Mouse (Mus musculus): ENCODE measurements at regions not wholly inside any gene's neighbourhood (a gene's known extent, or its start where the extent isn't known, plus 50 kb on each side); places are given as distances from the start of the nearest gene placed in this dataset.

DNA sequence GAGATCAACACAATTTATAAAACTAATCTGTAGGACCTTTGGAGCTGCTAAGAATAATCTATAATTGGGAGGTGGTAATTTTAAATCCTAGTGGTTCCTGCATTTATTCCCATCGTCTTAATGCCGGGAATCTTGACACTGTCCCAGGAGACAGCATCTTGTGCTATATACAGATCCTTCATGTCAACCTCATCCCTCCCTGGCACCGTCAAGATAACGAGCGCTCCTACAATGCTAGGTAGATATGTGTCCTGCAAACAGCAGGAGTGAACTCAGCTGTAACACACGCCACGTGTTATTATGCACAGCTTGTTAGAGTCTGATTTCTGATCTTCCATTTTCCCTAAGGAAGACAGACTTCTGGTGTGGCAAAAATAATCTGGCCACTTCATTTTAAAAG, 237.0 kb upstream of the Cnr1 start:
- DNase-seq (ENCODE audit: low read depth, low spot score): no peak

DNA sequence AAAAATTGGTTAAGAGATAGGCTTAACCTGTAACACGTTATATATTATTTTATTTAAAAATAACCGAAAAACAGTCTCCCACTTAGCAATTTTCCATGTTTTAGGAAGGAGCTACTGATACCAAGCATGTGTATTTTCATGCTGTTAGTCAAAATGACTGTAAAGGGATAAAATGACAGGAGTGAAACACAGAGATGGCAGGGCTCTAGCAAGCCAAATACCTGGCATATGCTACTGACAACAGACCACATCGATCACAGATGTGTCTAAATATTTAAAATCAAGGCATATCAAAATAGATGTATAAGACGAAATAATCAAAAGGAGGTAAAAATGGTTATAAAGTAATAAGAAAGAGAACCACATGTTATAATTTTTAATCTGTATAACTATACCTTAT, 231.0 kb upstream of the Cnr1 start:
- DNase-seq (ENCODE audit: low read depth, low spot score): no peak

DNA sequence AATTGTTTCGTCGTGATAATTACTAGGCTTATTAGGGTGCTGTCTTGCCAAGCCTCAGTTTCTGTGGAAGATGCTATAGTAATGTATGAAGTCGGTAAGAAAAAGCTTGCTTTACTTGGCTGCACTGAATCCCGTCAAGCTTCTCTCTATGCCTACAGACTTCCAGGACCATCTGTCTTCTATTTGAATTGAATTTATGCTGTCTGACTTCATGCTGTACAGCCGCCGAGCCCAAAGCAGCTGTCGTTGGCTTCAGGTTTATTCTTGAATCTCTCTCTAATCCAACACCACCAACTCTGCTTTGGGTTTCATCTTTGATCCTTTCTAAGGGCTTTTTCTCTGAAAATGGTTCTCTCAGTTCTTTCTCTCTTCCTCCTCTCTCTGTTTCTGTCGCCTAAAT, 227.4 kb upstream of the Cnr1 start:
- no peak for DNase-seq (ENCODE audit: low read depth, low spot score)

DNA sequence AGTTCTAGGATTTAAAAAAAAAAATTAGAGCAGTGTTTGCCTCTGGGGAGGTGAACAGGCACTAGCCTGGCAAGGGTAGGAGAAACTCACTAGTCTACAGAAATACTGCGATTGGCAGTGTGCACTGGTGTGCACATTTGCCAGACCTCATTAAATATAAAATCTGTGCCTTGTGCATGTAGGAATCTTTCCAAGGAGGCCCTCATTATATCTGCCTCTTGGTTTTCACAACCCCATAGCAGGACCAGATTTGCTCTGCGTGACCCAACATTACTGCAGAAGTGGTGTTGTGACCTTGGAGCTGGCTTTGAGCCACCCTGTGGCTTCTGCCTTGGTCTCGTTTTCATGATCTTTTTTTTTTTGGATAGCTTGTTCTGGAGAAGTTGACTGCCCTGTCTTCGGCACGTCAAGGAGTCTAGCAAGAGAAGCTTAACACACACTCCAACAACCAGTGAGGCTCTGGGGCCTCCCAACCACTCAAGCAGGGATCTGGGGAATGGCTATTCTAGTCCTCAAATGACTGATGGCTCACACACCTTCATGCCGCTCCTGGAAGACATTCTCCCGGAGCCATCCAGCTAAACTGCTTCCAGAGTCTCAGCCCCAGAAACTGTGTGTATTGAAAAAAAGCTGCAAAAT, 222.2 kb upstream of the Cnr1 start:
- DNase-seq (ENCODE audit: low read depth, low spot score): no peak

DNA sequence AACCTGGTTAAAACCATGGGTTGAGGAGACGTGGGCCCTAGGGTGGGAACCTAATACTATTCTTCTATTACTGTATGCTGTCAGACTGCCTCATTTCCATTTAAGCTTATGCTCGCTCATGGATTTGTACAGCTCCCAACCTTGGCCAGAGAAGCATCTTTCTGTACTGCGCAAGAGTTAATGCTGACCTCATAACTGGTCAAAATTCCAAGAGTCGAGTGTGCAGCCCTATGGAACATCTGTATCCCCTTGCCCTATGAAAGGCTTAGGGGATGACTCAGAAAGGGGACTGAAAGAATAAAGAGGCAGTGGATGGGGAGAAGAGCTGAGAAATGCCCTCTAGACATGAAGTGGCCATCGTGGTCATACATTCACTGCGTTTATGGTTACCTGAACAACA, 218.7 kb upstream of the Cnr1 start:
- DNase-seq (ENCODE audit: low read depth, low spot score): no peak

DNA sequence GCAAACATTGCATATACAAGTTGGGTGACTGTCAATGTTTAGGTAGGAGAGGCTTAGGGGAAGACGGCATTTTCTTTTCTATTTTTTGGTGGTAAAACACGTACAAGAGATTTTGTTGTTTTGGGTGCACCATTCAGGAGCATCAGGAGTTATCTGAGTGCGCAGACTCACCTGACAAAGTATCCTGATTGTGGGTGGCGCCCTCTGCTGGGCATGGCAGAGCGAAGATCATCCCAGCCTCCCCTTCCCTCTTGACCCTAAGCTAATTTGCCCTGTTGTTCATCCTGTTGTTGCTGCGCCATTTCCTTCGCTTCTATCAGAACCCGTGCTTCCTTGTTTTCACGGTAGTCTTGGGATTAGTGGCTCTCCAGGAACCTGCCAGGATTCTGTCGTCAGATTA, 217.6 kb upstream of the Cnr1 start:
- no peak for DNase-seq (ENCODE audit: low read depth, low spot score)

DNA sequence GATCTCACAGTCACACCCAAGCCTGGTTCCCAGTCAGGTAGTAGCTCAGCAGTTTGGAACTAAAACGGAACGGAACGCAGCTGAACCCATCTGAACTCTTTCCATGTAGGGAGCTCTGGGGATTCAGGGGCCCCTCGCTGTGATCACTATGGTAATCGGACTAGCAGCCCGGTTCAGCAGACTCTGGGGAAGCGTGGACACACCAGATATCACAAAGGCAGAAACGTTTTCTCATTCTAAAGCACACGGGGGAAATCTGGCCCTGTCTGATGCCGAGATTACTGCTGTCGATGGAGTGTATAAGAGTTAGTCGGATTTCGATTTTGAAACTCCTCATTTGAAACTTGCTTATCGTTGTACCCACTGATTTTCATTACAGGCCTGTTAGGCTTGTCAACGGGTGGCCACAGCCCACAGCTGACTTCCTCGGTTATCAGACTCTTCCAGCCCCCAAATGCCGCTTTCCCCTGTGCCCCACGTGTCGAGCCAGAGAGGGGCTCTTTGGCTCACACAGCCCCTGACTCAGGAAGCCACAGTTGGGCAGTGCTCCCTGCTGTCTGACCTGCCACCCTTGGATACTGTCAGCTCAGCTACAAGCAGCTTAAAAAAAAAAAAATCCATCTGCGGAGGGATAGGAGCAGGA, 207.8 kb upstream of the Cnr1 start:
- no peak for DNase-seq (ENCODE audit: low read depth, low spot score)

DNA sequence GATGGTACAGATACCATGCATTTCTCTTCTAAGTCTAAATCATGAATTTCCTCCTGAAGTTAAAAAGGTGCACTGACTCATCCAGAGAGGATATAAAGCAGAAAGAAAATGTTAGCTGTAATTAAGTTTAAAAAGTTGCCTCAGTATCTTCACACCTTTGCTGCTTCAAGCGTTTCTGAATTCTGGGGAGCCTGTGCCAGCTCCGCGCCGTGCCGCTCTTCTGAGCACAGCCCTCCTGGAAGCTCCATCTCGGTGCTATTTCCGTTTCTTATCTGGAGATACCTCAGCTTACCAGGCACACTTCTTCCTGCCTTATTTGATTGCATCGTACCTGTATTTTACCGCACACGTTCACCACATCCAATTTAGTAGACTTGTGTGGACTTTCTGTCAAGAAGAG, 203.4 kb upstream of the Cnr1 start:
- no peak for DNase-seq (ENCODE audit: low read depth, low spot score)

DNA sequence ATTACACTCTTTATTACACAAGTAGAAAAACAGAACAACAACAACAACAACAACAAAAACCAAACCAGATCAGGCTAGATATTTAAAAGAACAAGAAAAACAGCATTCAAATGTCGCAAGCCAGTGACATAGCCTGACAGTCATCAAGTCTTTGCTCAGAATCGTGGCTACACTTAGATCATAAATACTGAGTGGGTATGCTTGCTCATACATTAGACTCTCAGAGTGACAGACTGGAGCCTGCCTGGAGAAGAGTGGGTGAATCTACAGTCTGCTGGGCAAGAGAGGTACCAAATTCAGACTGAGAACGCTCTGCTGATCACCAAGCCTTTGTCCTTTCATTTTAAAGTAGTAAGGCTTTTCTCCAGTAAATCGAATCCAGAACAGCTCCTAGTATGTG, 202.4 kb upstream of the Cnr1 start:
- no peak for DNase-seq (ENCODE audit: low read depth, low spot score)

DNA sequence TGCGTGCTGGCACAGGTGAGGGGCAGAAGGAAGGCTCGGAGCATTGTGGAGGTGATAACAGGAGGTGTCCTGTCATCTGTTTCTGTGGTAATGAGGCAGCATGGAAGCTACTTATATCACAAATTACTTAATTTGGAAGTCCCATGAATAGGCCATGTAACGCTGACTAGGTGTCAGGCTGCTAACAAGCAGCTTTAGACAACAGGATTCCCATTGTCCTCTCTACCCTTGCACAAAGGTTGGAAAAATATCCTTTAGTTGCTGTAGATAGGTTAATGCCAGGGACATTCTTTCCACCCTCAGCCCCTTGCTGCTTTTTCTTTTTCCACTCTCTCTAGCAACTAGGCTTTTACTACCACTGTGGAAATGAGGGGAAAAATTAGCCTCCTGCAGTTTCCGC, 192.6 kb upstream of the Cnr1 start:
- DNase-seq (ENCODE audit: low read depth, low spot score): no peak

DNA sequence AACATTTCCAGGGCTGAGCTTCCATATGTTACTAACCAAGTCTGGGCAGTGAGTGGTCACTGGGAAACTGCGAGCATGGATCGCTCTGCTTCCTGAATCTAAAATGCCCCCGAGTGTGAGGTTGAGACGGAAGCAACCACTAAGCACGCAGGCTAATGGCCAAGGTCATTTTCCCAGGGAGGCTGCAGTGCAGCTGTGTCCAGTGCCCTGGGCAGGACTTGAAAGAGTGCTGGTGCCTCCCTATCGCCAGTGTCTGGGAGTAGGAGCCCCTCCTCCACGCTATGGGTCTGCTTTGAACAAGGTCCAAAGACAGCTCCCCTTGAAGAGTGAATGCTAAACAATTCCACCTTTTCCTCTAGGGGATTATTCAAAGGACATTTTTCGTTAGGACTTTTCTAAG, 189.5 kb upstream of the Cnr1 start:
- no peak for DNase-seq (ENCODE audit: low read depth, low spot score)

DNA sequence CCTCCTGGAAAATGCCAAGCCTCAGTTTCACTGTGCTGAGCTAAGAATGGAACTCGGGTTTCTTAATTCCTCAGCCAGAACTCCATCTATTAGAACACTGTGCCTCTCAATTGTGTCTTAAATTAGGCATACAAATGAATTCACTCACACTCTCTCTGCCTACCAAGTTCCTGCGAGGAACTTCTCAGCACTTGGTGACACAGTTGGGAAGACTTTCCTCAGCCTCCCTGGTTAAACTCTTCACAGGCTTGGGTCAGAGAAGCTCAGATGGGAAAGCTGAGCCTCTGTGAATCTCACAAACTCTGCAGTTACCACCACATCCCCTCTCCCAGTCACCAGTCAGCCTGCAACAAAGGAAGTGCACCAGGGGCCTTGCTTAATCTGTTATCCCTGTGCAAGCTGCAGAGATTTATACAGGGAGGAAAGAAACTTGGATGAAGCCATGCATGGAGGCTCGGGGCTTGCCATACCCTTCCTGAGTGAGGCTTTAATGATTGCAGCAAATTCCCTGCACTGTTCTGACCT, 188.9 kb upstream of the Cnr1 start:
- no peak for DNase-seq (ENCODE audit: low read depth, low spot score)

DNA sequence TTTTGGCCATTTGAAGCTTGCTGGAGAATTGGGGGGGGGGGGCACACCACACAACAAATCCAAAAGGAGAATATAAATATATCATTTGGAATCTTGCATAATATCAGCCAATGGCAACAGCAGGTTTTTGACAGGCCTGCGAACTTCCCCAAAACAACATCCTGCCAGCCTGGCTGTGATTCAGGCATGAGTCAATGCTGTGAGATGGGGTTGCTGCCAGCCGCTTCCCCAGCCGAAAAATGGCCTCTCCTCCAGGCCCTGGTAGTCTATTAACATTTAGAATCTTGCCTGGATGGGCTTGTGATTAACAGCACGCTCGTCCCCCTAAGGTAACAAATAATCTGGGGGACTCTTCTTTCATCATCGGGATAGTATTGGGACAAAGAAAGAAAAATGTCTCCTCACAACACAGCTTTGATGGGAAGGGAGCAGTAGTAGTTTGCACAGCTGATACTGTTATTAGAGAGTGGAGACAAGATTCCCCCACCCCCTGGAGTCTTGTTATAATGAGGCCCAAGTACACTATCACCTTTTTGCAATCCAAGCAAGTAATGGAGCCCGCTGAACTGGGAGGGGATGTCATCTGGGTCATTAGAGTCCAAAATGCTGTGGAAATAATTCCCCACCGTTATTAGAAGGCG, 188.2 kb upstream of the Cnr1 start:
- peak; percentile 11 for DNase-seq (ENCODE audit: low read depth, low spot score)

DNA sequence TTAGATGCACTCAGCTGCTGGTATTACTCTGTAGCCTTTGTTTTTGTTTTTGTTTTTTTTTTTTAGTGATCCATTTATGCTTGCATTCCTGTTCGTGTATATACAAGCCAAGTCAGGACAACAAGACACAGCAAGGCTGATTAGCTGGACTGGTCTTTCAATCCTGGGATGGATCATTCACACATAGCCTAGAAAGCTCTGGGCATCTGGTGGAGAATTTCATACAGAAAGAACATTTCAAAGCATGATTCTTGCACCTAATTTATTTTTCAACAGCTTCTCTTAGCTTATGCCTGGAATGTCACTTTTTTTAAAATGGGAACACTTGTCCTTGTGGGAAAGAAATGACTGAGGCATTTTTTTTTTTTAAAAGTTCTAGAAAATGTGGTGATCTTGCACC, 187.1 kb upstream of the Cnr1 start:
- no peak for DNase-seq (ENCODE audit: low read depth, low spot score)

DNA sequence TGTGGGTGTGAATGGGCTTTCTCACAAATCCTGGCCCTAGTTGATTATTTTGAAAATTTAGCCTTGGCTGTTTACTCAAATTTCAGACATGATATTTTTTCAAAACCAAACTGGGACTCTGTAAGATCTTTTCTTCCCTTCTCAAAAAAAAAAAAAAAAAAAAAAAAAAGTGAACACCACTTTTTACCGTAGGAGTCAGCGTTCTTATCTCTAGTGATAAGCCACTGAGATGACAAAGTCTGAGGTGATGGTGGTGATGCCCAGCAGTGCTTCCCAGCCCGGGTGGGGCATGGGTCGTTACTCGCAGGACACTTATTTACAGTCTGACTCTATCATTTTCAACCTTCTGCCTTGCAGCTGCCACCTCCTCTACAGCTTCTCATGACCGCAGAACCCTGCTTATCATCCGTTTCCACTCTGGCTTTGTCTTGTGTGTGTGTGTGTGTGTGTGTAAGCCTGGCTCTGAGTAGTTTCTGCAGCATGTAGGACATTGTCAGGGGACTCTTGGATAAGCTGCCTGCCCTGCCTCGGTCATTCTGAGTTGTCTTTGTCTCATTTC, 186.5 kb upstream of the Cnr1 start:
- DNase-seq (ENCODE audit: low read depth, low spot score): no peak

DNA sequence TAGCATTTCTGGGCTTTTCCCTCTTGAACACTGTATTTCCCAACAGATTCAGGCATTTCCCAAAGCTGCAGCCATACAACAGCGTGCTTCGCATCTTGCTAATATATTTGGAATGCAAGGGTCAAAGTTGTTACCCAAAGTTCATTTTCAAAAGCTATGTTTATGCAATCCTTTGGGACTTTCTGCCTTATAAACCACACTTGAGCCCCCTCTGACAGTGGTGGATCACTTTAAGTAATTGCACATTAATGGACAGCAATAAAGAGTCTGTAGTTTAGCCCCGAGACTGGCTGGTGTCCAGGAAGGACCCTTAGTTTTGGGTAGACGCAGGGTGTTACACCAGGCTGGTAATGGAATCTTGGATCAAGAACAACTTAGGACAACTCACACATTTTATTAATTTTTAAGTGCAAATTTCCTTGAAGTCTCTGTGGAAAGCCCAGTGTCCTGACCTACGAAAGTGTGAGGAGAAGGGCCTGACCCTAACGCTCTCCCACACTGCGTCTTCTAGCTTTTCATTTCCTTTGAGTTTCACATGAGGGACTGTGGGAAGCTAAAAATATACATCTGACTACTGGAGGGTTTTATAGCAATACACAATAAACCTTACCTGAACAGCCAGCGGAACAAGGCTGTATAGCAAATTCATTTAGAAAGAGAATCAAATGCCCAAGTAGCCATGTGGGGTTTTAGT, 185.0 kb upstream of the Cnr1 start:
- no peak for DNase-seq (ENCODE audit: low read depth, low spot score)

DNA sequence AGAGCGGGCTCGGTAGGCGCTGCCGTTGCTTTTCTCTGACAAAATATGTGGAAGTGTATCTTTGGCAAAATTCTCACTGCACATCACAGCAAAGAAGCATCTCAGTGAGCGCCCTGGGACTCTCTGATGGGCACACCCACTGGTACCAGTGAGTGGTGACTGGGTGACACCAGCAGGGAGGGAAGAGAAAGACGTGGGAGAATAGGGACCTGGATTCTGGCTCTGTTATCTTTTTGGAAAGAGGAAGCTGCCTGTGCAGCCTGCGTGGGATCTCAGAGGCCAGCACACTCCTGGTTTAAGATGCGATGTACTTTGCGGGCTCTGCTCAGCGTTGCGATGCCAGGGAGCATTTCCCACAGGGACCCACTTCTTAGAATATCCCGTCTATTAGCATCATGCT, 183.4 kb upstream of the Cnr1 start:
- DNase-seq (ENCODE audit: low read depth, low spot score): no peak

DNA sequence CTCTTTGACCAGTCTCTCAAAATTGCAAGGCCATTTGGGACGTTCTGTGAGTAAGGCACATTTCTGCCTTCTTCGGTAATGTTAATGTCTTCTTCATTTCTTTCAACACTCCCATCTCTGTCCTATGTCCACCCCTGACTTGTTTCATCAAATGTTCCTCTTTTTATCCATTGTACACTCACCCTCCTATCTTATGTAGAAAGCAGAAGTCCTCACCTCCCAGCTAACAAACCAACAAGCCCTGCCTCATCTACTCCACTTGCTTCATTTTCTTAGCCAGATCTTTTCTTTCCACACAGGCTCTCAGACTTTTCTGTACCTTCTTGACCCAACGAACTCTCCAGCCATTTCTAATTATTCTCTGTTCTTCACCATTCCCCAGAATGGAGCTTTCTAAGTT, 179.2 kb upstream of the Cnr1 start:
- no peak for DNase-seq (ENCODE audit: low read depth, low spot score)

DNA sequence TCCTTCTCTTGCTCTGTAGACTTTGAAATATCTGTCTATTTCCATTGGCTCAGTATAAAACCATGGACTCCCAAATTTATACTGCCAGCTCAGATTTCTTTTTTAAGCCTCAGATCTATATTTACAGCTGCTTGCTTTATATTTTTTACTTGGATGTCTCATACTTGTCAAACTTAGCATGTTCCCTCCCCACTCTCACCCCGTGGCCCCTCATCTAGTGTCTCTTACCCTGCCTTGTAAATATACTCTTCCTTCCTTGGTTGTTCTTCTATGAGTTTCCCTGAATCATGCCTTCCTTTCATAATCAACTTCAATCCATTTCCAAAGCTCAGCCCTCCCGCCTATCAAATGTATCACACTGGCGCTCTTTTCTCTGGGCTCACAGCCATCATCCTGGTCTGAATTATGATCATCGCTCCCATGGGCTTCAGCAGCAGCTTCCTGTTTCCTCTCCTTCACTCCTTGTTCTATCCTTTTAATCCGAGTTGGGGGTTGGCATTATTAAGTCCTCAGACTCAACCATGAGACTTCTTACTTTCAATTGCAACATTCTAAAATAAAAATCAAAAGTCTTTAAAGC, 177.0 kb upstream of the Cnr1 start:
- DNase-seq (ENCODE audit: low read depth, low spot score): peak; percentile 47

DNA sequence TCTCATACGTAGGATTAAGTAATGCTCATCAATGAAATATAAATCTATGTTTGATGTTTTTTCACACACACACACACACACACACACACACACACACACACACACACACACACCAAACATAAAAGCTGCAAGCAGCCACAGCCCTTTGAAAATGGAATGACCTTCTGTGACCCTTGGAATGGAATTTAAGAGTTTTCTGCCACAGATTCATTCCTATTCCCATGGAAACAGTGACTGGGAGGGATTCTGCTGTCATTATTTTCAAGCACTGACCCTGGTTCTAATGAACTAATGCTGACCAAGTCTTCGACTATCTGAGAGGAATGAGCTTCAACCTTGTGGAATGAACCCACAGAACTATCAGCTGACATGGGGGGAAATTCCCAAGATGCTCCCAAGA, 156.7 kb upstream of the Cnr1 start:
- DNase-seq (ENCODE audit: low read depth, low spot score): no peak

DNA sequence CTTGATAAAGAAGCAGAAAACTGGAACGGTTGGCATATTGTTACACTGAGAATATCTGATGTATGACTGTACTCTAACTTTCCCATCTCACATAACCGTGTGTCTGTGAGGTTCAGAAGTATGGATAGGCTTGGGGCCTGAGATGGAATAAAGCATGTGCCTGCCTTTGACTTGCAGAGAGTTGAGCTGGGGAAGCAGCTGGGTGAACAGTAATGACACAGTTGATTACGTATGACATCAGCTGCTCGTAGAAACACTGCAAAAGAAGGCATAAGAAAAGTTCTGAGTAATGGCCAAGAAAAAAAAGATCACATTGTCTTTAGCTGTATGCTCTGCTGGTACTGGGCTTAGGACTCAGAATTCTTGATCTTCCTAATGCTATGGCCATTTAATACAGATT, 138.4 kb upstream of the Cnr1 start:
- no peak for DNase-seq (ENCODE audit: low read depth, low spot score)

DNA sequence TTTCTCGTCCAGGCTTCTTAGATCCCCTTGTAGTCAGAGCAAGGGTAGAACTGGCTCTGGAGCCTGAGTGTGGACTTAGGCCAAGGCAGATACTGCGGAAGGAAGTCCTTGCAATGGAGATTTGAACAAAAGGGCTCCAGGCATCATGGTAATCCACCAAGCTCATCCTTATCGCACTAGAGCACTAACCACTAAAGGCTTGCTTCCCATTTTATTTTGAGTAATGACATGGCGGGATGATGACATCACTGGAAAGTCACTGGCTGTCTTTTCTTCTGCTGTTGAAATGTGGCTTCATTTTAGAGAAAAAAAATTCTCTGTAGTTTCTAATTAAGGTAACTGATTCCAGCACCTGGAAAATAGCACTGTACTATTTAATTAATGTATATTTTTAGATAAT, 137.4 kb upstream of the Cnr1 start:
- no peak for DNase-seq (ENCODE audit: low read depth, low spot score)

Measured in skeletal muscle tissue, adult 2 months (tissue).